Mouse (Mus musculus) heart, embryonic 11.5 days (tissue): ENCODE results near the gene Hoxd4. TPM values are rescaled to one million over a fixed set of nuclear protein-coding genes. Genes with fewer than 3 reads are reported as not detected.

Experiments used
- ATAC-seq: fragments of 200-750 bp; cut with Nextera tagmentation; replicated peaks from 2 replicates; pipeline ENCODE4 v1.8.0; 2017; ENCODE audit warnings: moderate library complexity; ENCODE audit not compliant: insufficient number of reproducible peaks, low FRiP score, low TSS enrichment
- H3K27ac ChIP-seq: fragments of 300-500 bp; sonication (generic); 2 replicates; pipeline ENCODE4 v1.5.1; 2014; ENCODE audit warnings: mild to moderate bottlenecking, low read depth, low read length
- H3K27me3 ChIP-seq: fragments of 300-500 bp; sonication (generic); 2 replicates; pipeline ENCODE4 v1.6.1; 2014; ENCODE audit warnings: mild to moderate bottlenecking, low read length, mixed read lengths; ENCODE audit not compliant: control insufficient read depth, insufficient read depth
- H3K36me3 ChIP-seq: fragments of 300-500 bp; sonication (generic); 2 replicates; pipeline ENCODE4 v1.6.1; 2014; ENCODE audit warnings: mild to moderate bottlenecking, low read length, moderate library complexity, mixed read lengths; ENCODE audit not compliant: control insufficient read depth, insufficient read depth
- H3K4me1 ChIP-seq: fragments of 300-500 bp; sonication (generic); 2 replicates; pipeline ENCODE4 v1.6.1; 2014; ENCODE audit warnings: low read length; ENCODE audit not compliant: control insufficient read depth, insufficient read depth
- H3K4me2 ChIP-seq: fragments of 300-500 bp; sonication (generic); 2 replicates; pipeline ENCODE4 v1.6.1; 2014; ENCODE audit warnings: mild to moderate bottlenecking, moderate library complexity
- H3K4me3 ChIP-seq: fragments of 300-500 bp; sonication (generic); 2 replicates; pipeline ENCODE4 v1.5.1; 2014; ENCODE audit warnings: low read depth, low read length
- H3K9ac ChIP-seq: fragments of 300-500 bp; sonication (generic); 2 replicates; pipeline ENCODE4 v1.6.1; 2014; ENCODE audit warnings: mild to moderate bottlenecking, low read depth, low read length, moderate library complexity
- H3K9me3 ChIP-seq: fragments of 300-500 bp; sonication (generic); replicated peaks from 2 replicates; pipeline ENCODE4 v1.6.1; 2016; ENCODE audit warnings: low read length; ENCODE audit not compliant: control insufficient read depth
- WGBS: fragments of 180-500 bp; shearing (Covaris S2); extraction: QIAGEN DNeasy Blood & Tissue Kit; methylation state at CpG from one replicate; pipeline ENCODE4 v1.1.7; 2014; ENCODE audit not compliant: insufficient replicate concordance; 5-methylcytosine and 5-hydroxymethylcytosine counted together
- polyA plus RNA-seq: library from polyadenylated mRNA; unstranded; fragments of >200 nt; fragmentation: Nextera tagmentation; extraction: Ambion mirVana; gene quantifications from 2 replicates; pipeline ENCODE4 v1.2.1, GENCODE M21; 2014

The Hoxd4 gene
- polyA plus RNA-seq, 1 experiment from 2014 or later = not detected

DNA sequence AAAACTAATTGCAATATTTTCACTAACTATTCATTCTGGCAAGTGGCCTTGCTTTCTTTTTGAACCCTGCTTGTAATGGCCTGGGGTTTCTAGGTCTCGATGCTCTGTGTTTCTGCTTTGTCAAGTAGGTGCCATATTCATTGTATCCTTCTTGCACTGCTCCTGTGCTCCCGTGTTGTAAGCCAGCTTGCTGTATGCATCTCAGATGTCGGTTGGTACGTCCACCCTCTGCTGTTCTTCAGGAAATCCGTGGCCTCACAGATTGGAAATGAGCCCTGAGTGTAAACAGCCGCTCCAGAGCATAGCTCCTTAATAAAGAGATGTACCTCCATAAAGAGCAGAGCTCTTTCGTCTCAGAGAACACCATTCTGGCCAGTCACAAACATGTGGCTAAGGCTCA lies 4.1 kb upstream of the Hoxd4 start:
- no peak overlapping the region for H3K9ac ChIP-seq
- H3K4me3 ChIP-seq = no peak overlapping the region
- ATAC-seq = no peak
- no peaks in the 10 kb centered on the region for H3K36me3 ChIP-seq
- peaks cover 93% of the 10 kb centered on the region for H3K27me3 ChIP-seq
- H3K27ac ChIP-seq = no peak overlapping the region
- H3K9me3 ChIP-seq = no peaks in the 10 kb centered on the region
- WGBS = 12% methylated on average over 7 of the region's 7 CpGs
- no peak overlapping the region for H3K4me2 ChIP-seq
- peaks cover 8% of the 10 kb centered on the region for H3K4me1 ChIP-seq

DNA sequence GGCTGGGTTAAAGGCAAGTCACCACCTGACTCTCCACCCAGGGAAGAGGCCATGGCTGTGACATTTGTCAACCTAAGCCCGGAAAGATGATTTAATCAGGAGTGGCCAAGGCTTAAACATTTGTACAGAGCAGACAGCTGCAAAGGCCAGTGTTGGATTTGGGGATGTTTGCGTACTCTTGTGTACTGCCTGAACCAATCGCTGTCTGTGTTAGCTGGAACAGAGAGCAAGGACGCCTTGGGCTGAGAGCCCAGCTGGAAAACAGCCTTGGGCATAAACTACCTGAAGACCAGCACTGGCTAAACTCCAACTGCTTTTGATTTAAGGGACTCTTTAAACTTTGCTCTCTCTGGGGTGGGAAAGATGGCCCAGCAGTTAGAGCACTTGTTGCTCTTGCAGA lies 3.1 kb upstream of the Hoxd4 start:
- Histone ChIP-seq H3K36me3 (no peaks in the 10 kb centered on the region), H3K27ac (no peak overlapping the region), H3K9me3 (no peaks in the 10 kb centered on the region), H3K4me3 (no peak overlapping the region), H3K27me3 (peaks cover 93% of the 10 kb centered on the region), H3K4me2 (no peak overlapping the region), H3K9ac (no peak overlapping the region), H3K4me1 (peaks cover 8% of the 10 kb centered on the region)
- ATAC-seq = no peak
- WGBS = 20% methylated on average over 4 of the region's 4 CpGs

- WGBS = 4% methylated on average over 5 of the region's 5 CpGs
- Histone ChIP-seq H3K9me3 (no peaks in the 10 kb centered on the region), H3K4me3 (no peak overlapping the region), H3K27me3 (peaks cover 93% of the 10 kb centered on the region), H3K4me1 (peaks cover 8% of the 10 kb centered on the region), H3K4me2 (no peak overlapping the region), H3K36me3 (no peaks in the 10 kb centered on the region), H3K9ac (no peak overlapping the region), H3K27ac (no peak overlapping the region)
- no peak for ATAC-seq
These were observed 2.0 kb upstream of the Hoxd4 start for GRCm38 (mm10) chr2:74709465-74710419.

DNA sequence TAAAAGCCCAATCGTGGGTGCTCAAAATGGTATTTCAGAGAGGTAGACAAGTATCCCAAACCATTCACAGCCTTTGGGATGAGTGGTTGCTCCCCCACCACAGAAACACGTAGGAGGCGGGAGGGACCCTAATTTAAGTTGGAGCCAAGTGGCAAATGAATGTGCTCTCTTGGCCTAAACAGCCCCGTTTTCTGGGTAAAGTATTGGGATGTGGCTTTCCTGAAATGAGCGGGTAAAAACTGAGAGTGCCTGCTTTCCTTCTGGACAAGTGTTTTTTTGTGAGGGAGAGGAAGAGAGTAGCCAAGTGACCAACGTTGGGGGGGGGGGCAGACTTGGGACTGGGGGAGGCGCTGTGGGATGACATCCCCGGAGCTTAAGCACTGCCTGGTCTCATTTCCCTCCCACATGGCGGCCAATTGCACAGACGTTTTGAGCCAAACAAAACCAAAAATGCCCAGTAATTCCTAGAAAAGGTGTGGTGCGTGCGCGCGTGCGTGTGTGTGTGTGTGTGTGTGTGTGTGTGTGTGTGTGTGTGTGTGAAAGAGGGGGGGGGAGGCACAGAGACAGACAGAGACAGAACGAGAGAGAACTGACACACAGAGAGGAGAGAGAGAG lies 693 bp upstream of the Hoxd4 start:
- H3K4me1 ChIP-seq = peaks cover 5% of the 10 kb centered on the region; the same call in 1 of the 2 replicates
- no peak overlapping the region for H3K4me2 ChIP-seq
- 2% methylated on average over 16 of the region's 16 CpGs for WGBS
- no peaks in the 10 kb centered on the region for H3K36me3 ChIP-seq
- ATAC-seq = no peak
- peaks cover 93% of the 10 kb centered on the region for H3K27me3 ChIP-seq
- H3K4me3 ChIP-seq = no peak overlapping the region
- H3K27ac ChIP-seq = no peak overlapping the region
- no peaks in the 10 kb centered on the region for H3K9me3 ChIP-seq
- no peak overlapping the region for H3K9ac ChIP-seq

- no peak overlapping the region for H3K9ac ChIP-seq
- no peaks in the 10 kb centered on the region for H3K9me3 ChIP-seq
- 8% methylated on average over 19 of the region's 19 CpGs for WGBS
- H3K4me3 ChIP-seq = no peak overlapping the region
- H3K27me3 ChIP-seq = peaks cover 94% of the 10 kb centered on the region
- H3K27ac ChIP-seq = no peak overlapping the region
- no peak overlapping the region for H3K4me2 ChIP-seq
- peaks cover 5% of the 10 kb centered on the region; the same call in 1 of the 2 replicates for H3K4me1 ChIP-seq
- no peaks in the 10 kb centered on the region for H3K36me3 ChIP-seq
- no peak for ATAC-seq
These were observed 1.8 kb downstream of the Hoxd4 start for GRCm38 (mm10) chr2:74713239-74714150.

GRCm38 (mm10) chr2:74714156-74714789 lies 2.5 kb downstream of the Hoxd4 start:
- ATAC-seq = no peak
- Histone ChIP-seq H3K36me3 (no peaks in the 10 kb centered on the region), H3K27me3 (peaks cover 93% of the 10 kb centered on the region), H3K9me3 (no peaks in the 10 kb centered on the region), H3K9ac (no peak overlapping the region), H3K4me1 (peaks cover 5% of the 10 kb centered on the region; the same call in 1 of the 2 replicates), H3K4me3 (no peak overlapping the region), H3K27ac (no peak overlapping the region), H3K4me2 (no peak overlapping the region)
- 4% methylated on average over 18 of the region's 18 CpGs for WGBS

- Histone ChIP-seq H3K36me3 (no peaks in the 10 kb centered on the region), H3K4me1 (peaks cover 5% of the 10 kb centered on the region; the same call in 1 of the 2 replicates), H3K4me3 (no peak overlapping the region), H3K27me3 (peaks cover 93% of the 10 kb centered on the region), H3K4me2 (no peak overlapping the region), H3K27ac (no peak overlapping the region), H3K9me3 (no peaks in the 10 kb centered on the region), H3K9ac (no peak overlapping the region)
- ATAC-seq = no peak
- WGBS = under 1% methylated on average over 14 of the region's 14 CpGs
These were observed 3.2 kb downstream of the Hoxd4 start for GRCm38 (mm10) chr2:74714881-74715280.
